Mouse (Mus musculus): ENCODE measurements around the gene Fbxw8.

DNA sequence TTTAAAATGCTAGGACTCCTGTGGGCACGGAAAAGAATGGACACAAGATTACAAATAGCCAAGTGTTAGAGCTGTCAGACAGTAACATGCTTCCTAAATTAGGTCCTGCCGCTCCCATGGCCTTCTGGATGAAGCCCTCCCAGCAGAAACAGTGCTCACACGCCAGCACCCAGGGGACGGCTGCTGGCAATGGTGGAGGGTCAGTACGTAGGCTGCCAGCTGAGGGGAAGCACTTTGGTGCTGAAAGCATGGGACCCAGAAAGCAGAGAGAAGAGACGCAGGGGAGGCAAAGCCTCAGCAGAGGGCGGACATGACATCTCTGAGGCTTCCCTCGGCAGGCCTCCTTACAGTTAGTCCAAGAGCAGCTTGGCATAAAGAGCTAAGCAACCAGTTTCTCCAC is 15.6 kb downstream of the Fbxw8 start:
- TF ChIP-seq CTCF (IDR thresholded peaks at IDR 0.05; ENCODE audit: borderline replicate concordance, extremely low read depth, insufficient read depth, insufficient read length) (no peak), POLR2A (IDR thresholded peaks at IDR 0.05; ENCODE audit: borderline replicate concordance, extremely low read depth, insufficient read depth, insufficient read length, poor library complexity, severe bottlenecking) (no peak)
